Mouse (Mus musculus) stomach, postnatal 0 days (tissue): ENCODE data around the gene Ptbp3. TPM values are rescaled to one million over a fixed set of nuclear protein-coding genes. Genes with fewer than 3 reads are reported as not detected.

Source experiments
- ATAC-seq: fragments of 200-750 bp; cut with Nextera tagmentation; 2 replicates; pipeline ENCODE4 v1.8.0; 2017; ENCODE audit not compliant: low FRiP score, low TSS enrichment
- DNase-seq: peaks from one replicate; pipeline ENCODE4 v3.0.0-alpha.2; 2016; ENCODE audit warnings: low spot score
- H3K27ac ChIP-seq: fragments of 300-500 bp; sonication (generic); replicated peaks from 2 replicates; pipeline ENCODE4 v1.5.1; 2014; ENCODE audit warnings: mild to moderate bottlenecking, control low read depth
- H3K27me3 ChIP-seq: fragments of 300-500 bp; sonication (generic); 2 replicates; pipeline ENCODE4 v1.6.1; 2014; ENCODE audit warnings: low read length; ENCODE audit not compliant: control insufficient read depth, insufficient read depth
- H3K36me3 ChIP-seq: fragments of 300-500 bp; sonication (generic); 2 replicates; pipeline ENCODE4 v1.6.1; 2014; ENCODE audit warnings: low read length, mixed read lengths; ENCODE audit not compliant: control insufficient read depth, insufficient read depth
- H3K4me1 ChIP-seq: fragments of 300-500 bp; sonication (generic); replicated peaks from 2 replicates; pipeline ENCODE4 v1.6.1; 2014; ENCODE audit warnings: antibody characterized with exemption; ENCODE audit not compliant: control insufficient read depth, insufficient read depth
- H3K4me2 ChIP-seq: fragments of 300-500 bp; sonication (generic); replicated peaks from 2 replicates; pipeline ENCODE4 v1.6.1; 2014; ENCODE audit warnings: low read depth, mild to moderate bottlenecking, control low read depth, moderate library complexity
- H3K4me3 ChIP-seq: fragments of 300-500 bp; sonication (generic); 2 replicates; pipeline ENCODE4 v1.5.1; 2014; ENCODE audit warnings: low read depth, low read length, control low read depth
- H3K9ac ChIP-seq: fragments of 300-500 bp; sonication (generic); 2 replicates; pipeline ENCODE4 v1.6.1; 2014; ENCODE audit warnings: mild to moderate bottlenecking, low read length, control low read depth, mixed read lengths
- H3K9me3 ChIP-seq: fragments of 300-500 bp; sonication (generic); 2 replicates; pipeline ENCODE4 v1.6.1; 2016; ENCODE audit warnings: low read length; ENCODE audit not compliant: control insufficient read depth
- CTCF ChIP-seq: IDR thresholded peaks from 2 replicates; pipeline ENCODE4 v1.5.1; 2016; ENCODE audit warnings: antibody characterized with exemption, low read depth, mild to moderate bottlenecking, moderate library complexity
- EP300 ChIP-seq: optimal IDR thresholded peaks from 2 replicates; pipeline ENCODE3; 2016; ENCODE audit warnings: antibody characterized with exemption
- WGBS: fragments of 180-500 bp; shearing (Covaris S2); extraction: QIAGEN DNeasy Blood & Tissue Kit; methylation state at CpG from one replicate; pipeline ENCODE4 v1.1.7; 2014; 5-methylcytosine and 5-hydroxymethylcytosine counted together
- polyA plus RNA-seq: library from polyadenylated mRNA; unstranded; fragments of >200 nt; fragmentation: Nextera tagmentation; extraction: Ambion mirVana; gene quantifications from 2 replicates; pipeline ENCODE4 v1.2.1, GENCODE M21; 2015

Gene Ptbp3
- 34.3 and 34.8 TPM in 2 replicates for polyA plus RNA-seq

GRCm38 (mm10) chr4:59549175-59549976, at the start of gene Ptbp3:
TSS of gene Ptbp3 (minus strand) at chr4:59549364.
- Histone ChIP-seq H3K27me3 (no peaks in the 10 kb centered on the region), H3K27ac (peak within 1 kb of the TSS; percentile 99), H3K9ac (peak within 1 kb of the TSS; percentile 96), H3K4me3 (peak within 1 kb of the TSS; percentile 98), H3K9me3 (no peaks in the 10 kb centered on the region), H3K4me2 (peak within 1 kb of the TSS; percentile 92), H3K4me1 (no peaks in the 10 kb centered on the region), H3K36me3 (no peaks in the 10 kb centered on the region)
- under 1% methylated on average over 59 of the region's 83 CpGs for WGBS
- DNase-seq = peak; percentile 98
- TF ChIP-seq CTCF = peak; percentile 24; the same call in 1 of the 2 replicates
- TF ChIP-seq EP300 = no peak
- ATAC-seq = peak; percentile 93

- H3K9me3 ChIP-seq = no peaks in the 10 kb centered on the region
- H3K4me1 ChIP-seq = no peaks in the 10 kb centered on the region
- H3K9ac ChIP-seq = no peak overlapping the region
- ATAC-seq (no peak), DNase-seq (no peak)
- 79% methylated on average over 2 of the region's 2 CpGs for WGBS
- no peak for TF ChIP-seq EP300
- no peak for TF ChIP-seq CTCF
- H3K4me3 ChIP-seq = no peak overlapping the region
- H3K36me3 ChIP-seq = no peaks in the 10 kb centered on the region
- no peak overlapping the region for H3K27ac ChIP-seq
- no peak overlapping the region for H3K4me2 ChIP-seq
- no peaks in the 10 kb centered on the region for H3K27me3 ChIP-seq
Measured at GRCm38 (mm10) chr4:59596556-59596955, 47.4 kb upstream of the Ptbp3 start.

- WGBS = 76% methylated on average over 2 of the region's 2 CpGs
Measured at GRCm38 (mm10) chr4:59594614-59595013, 45.5 kb upstream of the Ptbp3 start.

GRCm38 (mm10) chr4:59587872-59588226, 38.7 kb upstream of the Ptbp3 start:
- Histone ChIP-seq H3K36me3 (no peaks in the 10 kb centered on the region), H3K27ac (no peak overlapping the region), H3K9me3 (no peaks in the 10 kb centered on the region), H3K4me1 (no peaks in the 10 kb centered on the region), H3K4me2 (no peak overlapping the region), H3K4me3 (no peak overlapping the region), H3K9ac (no peak overlapping the region), H3K27me3 (no peaks in the 10 kb centered on the region)
- 95% methylated on average over 1 of the region's 1 CpGs for WGBS
- ATAC-seq (no peak), DNase-seq (no peak)
- no peak for TF ChIP-seq CTCF
- no peak for TF ChIP-seq EP300

More at GRCm38 (mm10) chr4:59594614-59595013, 45.5 kb upstream of the Ptbp3 start:
- DNase-seq = no peak
- H3K9me3 ChIP-seq = no peaks in the 10 kb centered on the region
- TF ChIP-seq EP300 (no peak), CTCF (no peak)
- H3K4me3 ChIP-seq = no peak overlapping the region
- H3K9ac ChIP-seq = no peak overlapping the region
- H3K27me3 ChIP-seq = no peaks in the 10 kb centered on the region
- no peak overlapping the region for H3K27ac ChIP-seq
- H3K36me3 ChIP-seq = no peaks in the 10 kb centered on the region
- no peaks in the 10 kb centered on the region for H3K4me1 ChIP-seq
- ATAC-seq = no peak
- H3K4me2 ChIP-seq = no peak overlapping the region

- no peak for DNase-seq
- ATAC-seq = no peak
- TF ChIP-seq EP300 (no peak), CTCF (no peak)
- WGBS = 65% methylated on average over 2 of the region's 2 CpGs
- H3K4me1 ChIP-seq = no peaks in the 10 kb centered on the region
- no peaks in the 10 kb centered on the region for H3K9me3 ChIP-seq
- no peak overlapping the region for H3K4me2 ChIP-seq
- H3K9ac ChIP-seq = no peak overlapping the region
- H3K4me3 ChIP-seq = no peak overlapping the region
- no peaks in the 10 kb centered on the region for H3K27me3 ChIP-seq
- H3K36me3 ChIP-seq = no peaks in the 10 kb centered on the region
- no peak overlapping the region for H3K27ac ChIP-seq
Measured at GRCm38 (mm10) chr4:59587215-59587871, 38.2 kb upstream of the Ptbp3 start.

GRCm38 (mm10) chr4:59585097-59585496, 35.9 kb upstream of the Ptbp3 start:
- DNase-seq (peak; percentile 72), ATAC-seq (0 out of 2 replicates have a peak, but pooled peaks have one; percentile 24)
- TF ChIP-seq CTCF (no peak), EP300 (no peak)
- H3K36me3 ChIP-seq = no peaks in the 10 kb centered on the region
- H3K4me3 ChIP-seq = no peak overlapping the region
- no peak overlapping the region for H3K9ac ChIP-seq
- H3K27me3 ChIP-seq = no peaks in the 10 kb centered on the region
- peak overlapping the region; percentile 30 for H3K27ac ChIP-seq
- no peak overlapping the region for H3K4me2 ChIP-seq
- 76% methylated on average over 5 of the region's 5 CpGs for WGBS
- no peaks in the 10 kb centered on the region for H3K4me1 ChIP-seq
- no peaks in the 10 kb centered on the region for H3K9me3 ChIP-seq
